Mouse (Mus musculus): ENCODE data around the gene Scai.
A peak's percentile ranks its signal among the peaks of the same experiment; 100 is the strongest.
"Not testable (repeated sequence)": the region's sequence is repeated elsewhere in the genome, so short reads cannot be mapped to it uniquely, and the experiment has no call there.

The Scai gene

DNA sequence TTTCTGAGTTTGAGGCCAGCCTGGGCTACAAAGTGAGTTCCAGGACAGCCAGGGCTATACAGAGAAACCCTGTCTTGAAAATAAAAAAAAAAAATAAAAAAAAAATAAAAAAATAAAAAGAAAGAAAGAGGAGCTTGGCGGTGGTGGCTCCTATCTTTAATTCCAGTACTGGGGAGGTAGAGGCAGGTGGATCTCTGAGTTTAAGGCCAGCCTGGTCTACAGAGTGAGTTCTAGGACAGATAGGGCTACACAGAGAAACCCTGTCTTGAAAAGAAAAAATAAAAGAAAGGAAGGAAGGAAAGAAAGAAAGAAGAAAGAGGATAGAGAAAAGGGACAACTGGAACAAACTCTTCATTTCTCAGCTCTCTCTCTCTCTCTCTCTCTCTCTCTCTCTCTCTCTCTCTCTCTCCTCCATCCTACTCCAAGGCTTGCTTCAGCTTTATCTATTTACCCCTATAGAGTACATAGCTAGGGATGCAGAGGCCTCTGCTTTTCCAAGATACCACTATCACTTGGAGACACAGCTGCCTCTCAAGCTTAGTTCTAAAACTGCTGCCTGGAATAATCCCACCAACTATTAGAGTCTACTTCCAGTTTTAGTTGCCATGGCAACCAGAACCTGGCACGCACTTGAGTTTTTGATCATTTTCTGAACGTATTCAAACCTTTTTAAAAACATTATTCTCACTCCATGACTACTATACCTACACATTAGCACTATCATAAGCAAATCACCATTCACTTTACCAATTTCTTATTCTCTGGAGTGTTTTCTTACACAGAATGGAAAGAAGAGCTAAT, 60.8 kb downstream of the Scai start:
- DNase-seq (ENCODE audit: low spot score) = no peak

DNA sequence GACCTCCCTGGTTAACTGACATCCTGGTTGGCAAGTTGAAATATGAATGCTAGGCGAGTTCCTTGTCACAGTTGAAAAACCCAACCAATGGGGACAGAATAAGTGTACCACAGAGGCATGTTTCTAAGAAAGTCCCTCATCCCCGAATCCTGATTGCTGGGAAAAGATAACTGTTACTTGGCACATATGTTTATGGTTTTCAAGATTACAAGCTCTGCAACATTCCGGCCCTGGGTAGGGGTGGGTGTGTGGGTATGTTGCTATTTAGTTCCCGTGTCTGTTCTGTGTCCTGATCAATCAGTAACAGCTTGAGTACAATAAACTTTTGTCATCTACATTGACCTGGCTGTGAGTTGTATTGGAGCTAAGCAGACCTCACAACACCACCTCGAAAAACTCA, 66.4 kb downstream of the Scai start:
- no peak for DNase-seq (ENCODE audit: low spot score)

DNA sequence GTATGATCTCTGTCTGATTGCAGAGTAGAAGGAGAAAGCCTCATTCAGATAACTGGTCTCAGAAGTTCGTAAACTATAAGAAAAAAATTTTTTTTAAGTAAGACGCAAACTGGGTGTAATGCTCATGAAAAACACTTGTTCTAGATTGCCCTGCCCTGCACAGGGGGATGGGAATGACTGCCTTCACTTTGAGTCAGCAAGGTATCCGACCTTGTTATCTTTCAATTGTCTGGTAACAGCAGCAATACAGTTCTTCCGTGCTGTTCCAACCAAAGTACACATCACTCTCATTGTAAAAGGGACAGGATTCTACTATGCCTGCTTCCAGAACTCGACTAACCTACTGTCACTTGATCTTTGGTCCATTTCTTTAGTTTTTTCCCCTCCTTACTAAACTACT, 69.4 kb downstream of the Scai start:
- DNase-seq (ENCODE audit: low spot score) = no peak

DNA sequence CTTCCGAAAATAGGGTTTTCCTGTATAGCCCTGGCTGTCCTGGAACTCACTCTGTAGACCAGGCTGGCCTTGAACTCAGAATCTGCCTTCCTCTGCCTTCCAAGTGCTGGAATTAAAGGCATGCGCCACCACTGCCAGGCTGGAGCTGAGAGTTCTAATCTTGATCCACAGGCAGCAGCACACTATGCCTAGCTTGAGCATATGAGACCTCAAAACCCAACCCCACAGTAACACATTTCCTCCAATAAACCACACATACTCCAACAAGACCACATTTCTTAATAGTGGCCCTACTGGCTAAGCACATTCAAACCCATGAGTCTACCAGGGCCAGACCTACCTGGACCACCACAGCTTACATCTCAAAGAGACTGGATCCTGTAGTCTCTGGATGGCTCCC, 74.0 kb downstream of the Scai start:
- DNase-seq (ENCODE audit: low spot score) = no peak

DNA sequence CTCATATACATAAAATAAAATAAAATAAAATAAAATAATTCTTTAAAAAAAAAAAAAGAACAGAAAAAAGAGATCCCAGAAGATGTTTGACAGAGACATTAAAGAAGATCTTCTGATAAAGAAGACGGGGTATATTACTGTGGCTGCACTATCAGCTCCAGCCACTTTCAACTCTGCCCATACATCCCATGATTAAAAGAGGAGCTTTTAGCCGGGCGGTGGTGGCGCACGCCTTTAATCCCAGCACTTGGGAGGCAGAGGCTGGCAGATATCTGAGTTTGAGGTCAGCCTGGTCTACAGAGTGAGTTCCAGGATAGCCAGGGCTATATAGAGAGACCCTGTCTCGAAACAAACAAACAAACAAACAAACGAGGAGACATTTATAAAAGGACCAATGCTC, 76.4 kb downstream of the Scai start:
- DNase-seq (ENCODE audit: low spot score) = no peak

DNA sequence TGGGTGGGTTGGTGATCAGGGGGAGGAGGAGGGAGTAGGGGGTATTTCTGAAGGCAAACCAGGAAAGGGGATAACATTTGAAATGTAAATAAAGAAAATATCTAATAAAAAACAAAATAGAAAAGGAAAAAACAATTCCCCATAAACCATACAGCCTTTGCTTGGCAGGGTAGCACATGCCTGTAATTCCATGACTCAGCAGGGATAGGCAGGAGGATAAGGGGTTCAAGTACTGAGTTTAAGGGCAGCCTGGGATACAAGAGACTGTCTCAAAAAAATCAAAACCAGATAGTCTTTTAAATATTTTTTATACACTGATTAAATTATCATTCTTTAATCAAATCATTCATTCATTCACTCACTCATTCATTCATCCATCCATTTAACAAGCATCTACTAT, 80.0 kb downstream of the Scai start:
- DNase-seq (ENCODE audit: low spot score) = no peak

DNA sequence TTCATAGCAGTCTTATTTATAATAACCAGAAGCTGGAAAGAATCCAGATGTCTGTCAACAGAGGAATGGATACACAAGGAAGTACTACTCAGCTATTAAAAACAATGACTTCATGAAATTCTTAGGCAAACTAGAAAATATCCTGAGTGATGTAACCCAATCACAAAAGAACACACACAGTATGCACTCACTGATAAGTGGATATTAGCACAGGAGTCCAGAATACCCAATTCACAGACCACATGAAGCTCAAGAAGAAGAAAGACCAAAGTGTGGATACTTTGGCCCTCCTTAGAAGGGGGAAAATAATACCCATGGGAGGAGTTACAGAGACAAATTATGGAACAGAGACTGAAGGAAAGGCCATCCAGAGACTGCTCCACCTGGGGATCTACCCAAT, 80.8 kb downstream of the Scai start:
- DNase-seq (ENCODE audit: low spot score) = not testable (repeated sequence)

DNA sequence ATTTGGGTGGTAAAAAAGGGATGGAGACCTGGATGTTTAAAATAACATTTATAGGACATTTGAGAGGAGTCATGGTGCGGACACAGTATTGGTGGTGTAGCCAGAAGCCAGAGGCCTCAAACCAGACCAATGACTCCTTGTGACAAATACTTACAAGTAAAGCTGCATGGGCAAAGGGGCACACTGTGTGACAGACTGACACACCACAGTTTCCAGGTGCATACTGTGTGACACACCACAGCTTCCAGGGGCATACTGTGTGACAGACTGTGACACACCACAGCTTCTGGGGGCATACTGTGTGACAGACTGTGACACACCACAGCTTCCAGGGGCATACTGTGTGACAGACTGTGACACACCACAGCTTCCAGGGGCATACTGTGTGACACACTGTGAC, 90.6 kb downstream of the Scai start:
- not testable (repeated sequence) for DNase-seq (ENCODE audit: low spot score)

DNA sequence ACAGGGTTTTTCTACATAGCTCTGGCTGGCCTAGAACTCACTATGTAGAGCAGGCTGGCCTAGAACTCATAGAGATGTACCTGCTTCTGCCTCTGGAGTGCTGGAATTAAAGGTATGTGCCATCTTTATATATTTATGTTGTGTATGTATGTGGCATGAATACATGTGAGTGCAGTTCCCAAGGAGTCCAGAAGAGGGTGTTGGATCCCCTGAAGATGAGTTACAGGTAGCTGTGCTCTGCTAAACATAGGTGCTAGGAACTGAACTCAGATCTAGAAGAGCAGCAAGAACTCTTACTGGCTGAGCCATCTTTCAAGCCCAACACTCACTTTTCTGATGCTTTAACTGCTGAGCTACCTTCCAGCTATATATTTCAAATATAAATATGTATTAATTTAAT, 92.5 kb downstream of the Scai start:
- peak; percentile 12 for DNase-seq (ENCODE audit: low spot score)

DNA sequence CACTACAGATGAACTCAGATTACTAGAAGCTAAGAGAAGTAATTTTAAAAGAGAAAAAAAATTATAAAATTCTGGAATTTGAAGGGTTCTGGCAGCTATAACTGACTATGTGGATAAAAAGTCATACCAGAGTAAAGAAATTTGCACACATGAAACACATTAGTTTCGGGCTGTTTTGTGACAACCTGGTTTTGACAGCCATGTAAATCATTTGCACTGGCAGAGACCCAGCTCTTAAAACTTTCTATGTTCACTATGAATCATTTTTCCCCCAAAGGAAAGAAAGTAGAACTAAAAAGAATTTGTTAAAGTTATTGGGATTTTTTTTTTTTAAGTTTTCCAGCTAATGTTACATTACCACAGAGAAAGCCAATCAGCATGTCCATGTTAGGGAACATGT, 98.6 kb downstream of the Scai start:
- no peak for DNase-seq (ENCODE audit: low spot score)

DNA sequence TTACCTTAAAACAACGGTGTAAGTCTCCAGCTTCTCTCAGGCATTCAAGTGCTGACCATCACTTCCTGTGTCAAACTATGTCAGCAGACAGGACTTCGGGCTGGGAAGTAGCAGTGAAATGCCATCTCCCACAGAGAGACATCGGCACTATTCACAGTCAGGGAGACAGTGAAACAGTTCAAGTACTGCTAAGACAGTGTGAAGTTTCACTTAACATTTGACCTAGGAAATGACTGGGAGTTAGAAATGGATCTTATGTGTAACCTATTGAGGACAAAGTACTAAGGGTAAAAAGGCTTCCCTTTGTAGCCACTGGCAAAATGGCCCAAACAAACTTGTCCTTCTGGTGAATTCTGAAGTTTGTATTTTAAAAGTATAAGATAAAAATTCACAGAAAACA, 107.8 kb downstream of the Scai start:
- no peak for DNase-seq (ENCODE audit: low spot score)

DNA sequence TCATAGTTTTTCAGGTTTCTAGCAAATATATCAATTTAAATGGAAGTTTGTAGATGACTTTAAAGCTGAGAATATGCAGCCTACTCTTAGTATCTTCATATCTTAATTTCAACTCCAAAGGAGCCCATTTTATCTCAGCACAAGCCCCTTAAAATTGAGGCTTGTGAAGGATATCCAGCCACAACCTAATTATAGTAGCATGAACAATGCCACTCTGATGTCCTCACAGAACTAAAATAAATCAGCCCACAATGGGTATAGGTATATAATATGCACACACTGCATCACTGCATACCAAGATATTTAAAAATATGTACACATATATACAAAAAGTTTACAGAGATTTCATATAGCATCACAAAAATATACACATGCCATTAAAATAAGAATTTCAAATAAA, 119.9 kb downstream of the Scai start:
- no peak for DNase-seq (ENCODE audit: low spot score)

DNA sequence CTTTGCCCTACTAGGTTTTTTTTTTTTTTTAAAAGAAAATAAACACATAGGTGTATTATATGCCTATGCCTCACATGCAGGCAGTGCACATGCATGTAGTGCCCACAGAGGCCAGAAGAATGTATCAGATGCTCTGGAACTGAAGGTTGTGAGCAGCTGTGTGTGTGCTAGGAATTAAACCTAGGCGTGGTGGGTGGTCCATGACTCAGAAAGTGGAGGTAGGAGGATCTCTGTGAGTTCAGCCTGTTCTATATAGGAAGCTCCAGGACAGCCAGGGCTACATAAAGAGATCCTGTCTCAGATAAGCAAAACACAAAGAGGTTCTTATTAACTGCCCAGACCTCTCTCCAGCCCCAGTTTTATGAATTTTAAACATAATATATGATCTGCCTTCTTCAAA, 121.4 kb downstream of the Scai start:
- DNase-seq (ENCODE audit: low spot score) = no peak

DNA sequence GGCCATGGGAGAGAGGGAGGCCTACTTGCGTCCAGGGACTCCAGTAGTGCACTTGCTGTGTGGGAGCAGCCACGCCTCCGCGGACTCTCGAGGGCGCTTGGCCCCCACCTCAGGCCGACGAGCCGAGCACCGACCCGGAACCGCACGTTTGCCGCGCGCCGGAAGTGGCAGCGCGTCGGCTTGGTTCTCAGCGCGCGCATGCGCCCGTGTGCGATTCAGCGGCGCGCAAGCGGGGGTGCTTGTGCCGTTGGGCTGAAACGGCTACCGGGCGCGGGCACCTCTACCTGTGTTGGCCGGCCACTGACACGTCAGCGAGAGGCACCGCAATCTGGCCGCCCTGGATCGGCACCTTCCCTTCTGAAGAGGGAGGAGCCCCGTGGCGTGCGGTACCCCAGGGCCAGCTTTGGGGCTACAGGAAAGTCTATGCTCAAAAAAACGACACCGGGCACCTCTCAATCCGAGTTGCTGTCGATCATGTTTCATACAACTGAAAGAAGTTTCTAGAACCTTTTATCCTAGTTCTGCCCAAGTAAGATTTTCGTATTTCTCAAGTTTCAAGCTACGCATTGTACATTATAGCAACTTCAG, 125.0 kb downstream of the Scai start, which contains the start of gene Golga1:
TSS of gene Golga1 (minus strand) at position 142 of the 588 bp plus-strand sequence.
- peak; percentile 94 for DNase-seq (ENCODE audit: low spot score)

DNA sequence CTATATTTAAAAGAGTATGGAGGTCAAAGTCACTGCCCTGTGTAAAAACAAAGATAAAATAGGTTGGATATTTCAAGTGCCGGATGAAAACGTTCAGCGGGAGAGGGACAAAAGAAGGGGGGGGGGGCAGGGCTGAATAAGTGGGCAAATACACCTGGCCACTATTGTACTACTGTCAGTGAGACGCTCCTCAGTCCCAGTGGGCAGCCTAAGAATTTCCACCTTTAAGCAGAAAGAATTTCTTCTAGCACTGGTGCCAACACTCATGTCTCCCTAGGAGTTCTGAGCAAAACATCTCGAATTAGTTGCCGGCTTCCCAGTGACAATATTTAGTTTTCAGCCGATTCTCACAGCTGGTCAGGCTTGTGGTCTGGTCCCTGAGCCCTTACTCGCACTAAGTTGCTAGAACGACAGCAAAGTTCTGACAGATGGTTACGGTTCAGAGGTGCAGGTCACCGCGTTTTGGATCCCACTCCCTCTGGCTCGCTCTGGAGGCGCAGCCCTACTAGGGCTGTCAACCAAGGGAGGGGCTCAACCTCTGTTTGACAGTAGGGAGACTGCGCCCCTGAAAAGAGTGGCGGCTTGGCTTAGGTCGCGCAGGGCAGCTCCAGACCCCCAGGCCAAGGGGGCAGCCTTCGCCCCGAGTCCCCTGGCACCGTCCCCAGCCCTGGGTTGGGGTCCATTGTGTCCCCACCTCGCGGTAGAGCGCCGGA, 125.7 kb downstream of the Scai start:
- peak; percentile 35 for DNase-seq (ENCODE audit: low spot score)

DNA sequence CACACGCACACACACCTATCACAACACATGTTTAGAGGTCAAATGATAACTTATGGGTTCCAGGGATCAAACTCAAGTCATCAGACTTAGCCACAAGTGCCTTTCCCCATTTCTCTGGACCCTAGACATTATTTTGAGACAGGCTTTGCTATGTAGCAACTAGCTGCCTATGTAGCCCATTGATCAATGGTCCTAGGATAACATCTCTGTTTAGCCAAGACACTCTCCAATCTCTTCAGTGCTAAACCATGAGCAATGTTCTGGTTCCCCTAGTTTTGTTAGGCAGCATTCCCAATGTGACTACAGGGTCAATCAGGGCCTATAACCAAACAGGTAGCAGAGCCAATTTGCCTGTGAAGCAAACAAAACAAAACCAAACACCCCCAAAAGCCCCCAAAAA, 142.0 kb downstream of the Scai start:
- no peak for DNase-seq (ENCODE audit: low spot score)

DNA sequence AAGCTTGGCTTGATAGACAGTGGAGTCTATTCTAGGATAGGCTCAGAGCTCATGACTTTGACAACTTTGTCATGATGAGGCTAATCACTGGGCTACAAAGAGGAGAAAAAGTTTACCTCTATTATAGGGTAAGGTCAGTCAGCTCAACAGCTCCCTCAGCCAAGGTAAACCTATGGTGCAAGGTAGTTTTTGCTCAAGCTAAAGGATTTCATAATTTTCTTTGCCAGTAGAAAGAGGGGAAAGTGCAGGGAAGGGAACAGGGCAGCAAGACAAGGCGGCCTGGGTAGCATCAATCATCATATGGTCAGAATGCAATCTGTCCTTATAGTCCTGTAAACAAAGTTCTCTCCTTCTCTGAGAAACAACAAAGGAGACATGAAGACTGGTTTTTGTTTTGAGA, 150.3 kb downstream of the Scai start:
- no peak for DNase-seq (ENCODE audit: low spot score)

DNA sequence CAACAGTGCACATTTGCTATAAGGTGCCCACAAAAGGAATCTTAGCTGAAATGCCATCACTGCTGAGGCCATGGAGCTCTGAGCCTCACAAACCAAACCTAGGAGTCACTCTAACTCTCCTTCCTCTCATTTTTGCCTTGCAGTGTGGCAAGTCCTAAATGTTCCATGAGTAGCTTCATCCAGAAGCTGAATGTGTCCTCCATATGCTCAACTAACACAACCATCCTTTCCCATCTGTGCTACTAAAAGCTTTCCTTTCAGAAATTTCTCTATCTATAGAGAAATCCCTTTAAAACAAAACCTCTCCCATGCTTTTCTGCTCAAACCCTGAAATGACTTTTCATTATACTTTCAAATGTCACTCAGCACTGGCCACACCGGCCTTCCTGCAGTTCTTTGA, 158.9 kb downstream of the Scai start:
- DNase-seq (ENCODE audit: low spot score) = no peak

DNA sequence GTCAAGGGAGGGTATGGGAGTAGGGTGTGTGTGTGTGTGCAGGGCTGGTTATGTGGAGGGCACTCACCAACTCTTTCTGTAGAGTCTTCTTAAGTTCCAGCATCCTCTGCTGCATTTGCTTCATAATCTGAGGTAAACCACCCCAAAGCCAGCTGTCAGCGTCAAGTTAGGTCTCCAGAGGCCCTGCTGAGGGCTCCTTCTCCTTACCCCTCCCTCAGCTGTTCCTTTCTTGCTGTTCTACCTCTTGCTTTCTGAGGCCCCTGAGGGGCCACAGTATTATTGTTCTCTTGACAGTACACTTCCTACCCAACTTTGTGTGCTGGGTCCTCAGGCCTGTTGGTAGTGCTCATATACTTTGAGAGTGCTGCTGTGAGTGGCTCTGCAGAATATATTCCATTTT, 170.5 kb downstream of the Scai start:
- DNase-seq (ENCODE audit: low spot score) = no peak

DNA sequence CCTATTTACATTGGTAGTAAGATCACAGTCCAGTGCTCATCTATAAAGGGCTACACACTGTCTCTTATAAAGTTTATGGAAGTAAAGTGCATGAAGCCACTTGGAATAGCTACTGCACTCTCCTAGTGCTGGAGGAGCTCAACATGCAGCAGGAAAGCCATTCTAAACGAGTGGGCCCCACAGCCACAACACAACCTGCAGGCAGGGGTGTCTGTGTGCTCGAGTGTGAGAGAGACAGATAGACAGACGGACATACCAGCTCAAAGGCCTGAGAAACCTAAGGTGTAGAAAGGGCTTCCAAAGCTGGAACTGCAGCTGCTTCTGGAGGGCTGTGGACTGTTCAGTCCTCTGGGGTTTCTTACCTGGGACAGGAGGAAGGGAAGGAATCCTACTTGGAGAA, 174.0 kb downstream of the Scai start:
- DNase-seq (ENCODE audit: low spot score) = no peak

All from embryo, embryonic 10.5 days (tissue).